Mouse (Mus musculus) lung, adult 2 months (tissue): ENCODE measurements at regions not wholly inside any gene's neighbourhood (a gene's known extent, or its start where the extent isn't known, plus 50 kb on each side); places are given as distances from the start of the nearest gene placed in this dataset.

Experiments used
- CTCF ChIP-seq: fragments of 200-500 bp; IDR thresholded peaks from 2 replicates; pipeline ENCODE4 v1.5.1; 2011; ENCODE audit warnings: mild to moderate bottlenecking, low read length, control low read depth; ENCODE audit not compliant: insufficient read depth
- POLR2A ChIP-seq: fragments of 200-500 bp; IDR thresholded peaks from 2 replicates; pipeline ENCODE4 v1.6.1; 2011; ENCODE audit warnings: low read depth, mild to moderate bottlenecking, control low read depth, low read length, borderline replicate concordance; ENCODE audit errors: extremely low read depth

GRCm38 (mm10) chr14:60525284-60525962 lies 108.4 kb upstream of the Spata13 start:
- peak; percentile 57 for TF ChIP-seq CTCF
- TF ChIP-seq POLR2A = no peak
